Mouse (Mus musculus) forebrain, embryonic 14.5 days (tissue): ENCODE data around the gene Ncbp3. TPM values are rescaled to one million over a fixed set of nuclear protein-coding genes. Genes with fewer than 3 reads are reported as not detected.

Experiments used
- ATAC-seq: fragments of 200-750 bp; cut with Nextera tagmentation; 2 replicates; pipeline ENCODE4 v1.8.0; 2017; ENCODE audit warnings: mild to moderate bottlenecking, moderate library complexity
- DNase-seq: peaks from one replicate; pipeline ENCODE4 v3.0.0-alpha.2; 2015; ENCODE audit warnings: low spot score
- H3K27ac ChIP-seq: fragments of 300-500 bp; sonication (generic); 2 replicates; pipeline ENCODE4 v1.5.1; 2014; ENCODE audit warnings: low read depth, mild to moderate bottlenecking, control low read depth, low read length, moderate library complexity
- H3K27me3 ChIP-seq: fragments of 300-500 bp; sonication (generic); replicated peaks from 2 replicates; pipeline ENCODE4 v1.6.1; 2014; ENCODE audit warnings: low read length, control low read depth, mixed read lengths; ENCODE audit not compliant: control insufficient read depth, insufficient read depth
- H3K36me3 ChIP-seq: fragments of 300-500 bp; sonication (generic); 2 replicates; pipeline ENCODE4 v1.6.1; 2014; ENCODE audit warnings: low read length, control low read depth; ENCODE audit not compliant: control insufficient read depth, insufficient read depth
- H3K4me1 ChIP-seq: fragments of 300-500 bp; sonication (generic); 2 replicates; pipeline ENCODE4 v1.6.1; 2014; ENCODE audit warnings: antibody characterized with exemption, low read length, control low read depth; ENCODE audit not compliant: control insufficient read depth, insufficient read depth
- H3K4me2 ChIP-seq: fragments of 300-500 bp; sonication (generic); 2 replicates; pipeline ENCODE4 v1.6.1; 2014; ENCODE audit warnings: mild to moderate bottlenecking, control low read depth, low read length
- H3K4me3 ChIP-seq: fragments of 300-500 bp; sonication (generic); 2 replicates; pipeline ENCODE4 v1.5.1; 2014; ENCODE audit warnings: low read depth, low read length, control low read depth
- H3K9ac ChIP-seq: fragments of 300-500 bp; sonication (generic); 2 replicates; pipeline ENCODE4 v1.6.1; 2014; ENCODE audit warnings: mild to moderate bottlenecking, low read length, control low read depth, moderate library complexity
- H3K9me3 ChIP-seq: fragments of 300-500 bp; sonication (generic); replicated peaks from 2 replicates; pipeline ENCODE4 v1.6.1; 2016; ENCODE audit warnings: low read length, control low read depth, mixed read lengths; ENCODE audit not compliant: control insufficient read depth
- WGBS: fragments of 180-500 bp; shearing (Covaris S2); extraction: QIAGEN DNeasy Blood & Tissue Kit; methylation state at CpG from one replicate; pipeline ENCODE4 v1.1.7; 2014; 5-methylcytosine and 5-hydroxymethylcytosine counted together
- polyA plus RNA-seq: library from polyadenylated mRNA; unstranded; fragments of >200 nt; fragmentation: Nextera tagmentation; extraction: Ambion mirVana; gene quantifications from 2 replicates; pipeline ENCODE4 v1.2.1, GENCODE M21; 2014

Ncbp3 gene
- polyA plus RNA-seq, 1 experiment from 2014 or later = 5.7 TPM

- DNase-seq = no peak
- H3K27ac ChIP-seq = no peak overlapping the region
- H3K36me3 ChIP-seq = no peaks in the 10 kb centered on the region
- 74% methylated on average over 5 of the region's 5 CpGs for WGBS
- H3K9ac ChIP-seq = no peak overlapping the region
- no peak overlapping the region for H3K4me2 ChIP-seq
- no peaks in the 10 kb centered on the region for H3K9me3 ChIP-seq
- H3K4me1 ChIP-seq = no peaks in the 10 kb centered on the region
- ATAC-seq = no peak
- no peak overlapping the region for H3K4me3 ChIP-seq
- H3K27me3 ChIP-seq = 0 out of 2 replicates have a peak, but pooled peaks cover 3% of the 10 kb centered on the region
Observed at GRCm38 (mm10) chr11:73013981-73014380, 33.6 kb upstream of the Ncbp3 start.

DNA sequence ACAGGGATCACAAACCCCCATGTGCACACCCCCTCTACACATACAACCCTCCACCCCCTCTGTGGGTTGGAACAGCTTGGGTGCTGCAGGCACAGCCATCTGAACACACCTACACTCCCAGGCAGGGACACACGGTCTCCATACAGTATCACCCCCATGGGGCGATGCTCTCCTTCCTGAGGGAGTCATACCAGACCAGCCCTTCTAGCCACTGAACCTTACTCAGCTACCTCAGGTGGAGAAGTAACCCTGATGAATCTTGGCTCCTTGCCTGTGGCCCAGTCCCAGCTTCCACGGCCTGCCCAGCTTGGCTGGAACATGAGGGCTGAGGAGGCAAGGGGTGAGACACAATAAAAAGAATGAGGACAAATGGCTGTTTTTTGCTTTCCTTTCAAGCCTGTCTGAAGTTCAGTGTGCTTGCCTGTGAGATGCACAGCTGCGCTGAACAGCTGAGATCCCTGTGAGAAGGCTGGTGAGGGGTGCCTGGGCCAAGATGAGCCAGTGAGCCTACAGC, 32.7 kb upstream of the Ncbp3 start:
- DNase-seq = no peak
- Histone ChIP-seq H3K4me3 (no peak overlapping the region), H3K27me3 (peaks cover 8% of the 10 kb centered on the region), H3K27ac (no peak overlapping the region), H3K9me3 (no peaks in the 10 kb centered on the region), H3K36me3 (no peaks in the 10 kb centered on the region), H3K4me1 (no peaks in the 10 kb centered on the region), H3K4me2 (no peak overlapping the region), H3K9ac (no peak overlapping the region)
- ATAC-seq = no peak
- 74% methylated on average over 4 of the region's 4 CpGs for WGBS

DNA sequence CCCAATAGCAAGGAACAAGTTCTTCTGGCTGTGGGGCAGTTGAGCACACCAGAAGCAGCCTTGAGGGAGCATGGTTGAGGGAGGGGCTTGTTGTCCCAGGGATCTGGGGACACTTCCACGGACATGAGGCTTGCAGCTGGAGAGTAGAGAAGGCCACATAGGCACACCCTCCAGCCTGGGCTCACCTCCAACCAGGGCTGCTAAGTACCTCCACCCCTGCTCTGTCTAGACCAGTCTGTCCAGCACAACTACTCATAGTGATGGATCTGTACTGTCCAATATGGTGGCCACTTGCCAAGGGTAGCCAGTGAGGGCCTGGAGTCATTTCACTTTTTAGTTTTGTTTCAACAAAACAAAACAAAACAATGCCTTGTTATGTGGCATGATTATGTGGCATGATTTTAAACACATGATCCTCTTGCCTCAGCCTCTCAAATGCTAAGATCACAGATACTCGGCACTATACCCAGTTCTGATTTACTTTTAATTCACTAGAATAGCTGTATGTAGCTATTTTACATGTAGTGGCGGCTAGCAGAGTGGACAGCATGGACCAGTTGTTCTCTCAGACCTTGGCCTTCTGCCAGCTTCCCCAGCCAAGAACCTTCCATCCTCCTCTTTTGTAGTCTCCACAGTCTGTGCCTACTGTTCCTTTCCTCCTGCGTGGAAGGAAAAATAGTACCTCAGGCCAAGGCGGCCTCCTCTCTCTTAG, 32.0 kb upstream of the Ncbp3 start:
- H3K9ac ChIP-seq = no peak overlapping the region
- 61% methylated on average over 5 of the region's 5 CpGs for WGBS
- no peaks in the 10 kb centered on the region for H3K4me1 ChIP-seq
- H3K9me3 ChIP-seq = no peaks in the 10 kb centered on the region
- DNase-seq = no peak
- H3K27ac ChIP-seq = no peak overlapping the region
- no peak for ATAC-seq
- H3K4me2 ChIP-seq = no peak overlapping the region
- H3K4me3 ChIP-seq = no peak overlapping the region
- H3K27me3 ChIP-seq = peaks cover 14% of the 10 kb centered on the region
- H3K36me3 ChIP-seq = no peaks in the 10 kb centered on the region

GRCm38 (mm10) chr11:73016103-73016420, 31.5 kb upstream of the Ncbp3 start:
- Histone ChIP-seq H3K4me1 (no peaks in the 10 kb centered on the region), H3K36me3 (no peaks in the 10 kb centered on the region), H3K27ac (no peak overlapping the region), H3K27me3 (peaks cover 14% of the 10 kb centered on the region), H3K9me3 (no peaks in the 10 kb centered on the region), H3K4me3 (no peak overlapping the region), H3K9ac (no peak overlapping the region), H3K4me2 (no peak overlapping the region)
- no peak for ATAC-seq
- WGBS = 67% methylated on average over 6 of the region's 6 CpGs
- DNase-seq = no peak

- under 1% methylated on average over 57 of the region's 57 CpGs for WGBS
- peak; percentile 97 for ATAC-seq
- peak; percentile 96 for DNase-seq
- Histone ChIP-seq H3K36me3 (no peaks in the 10 kb centered on the region), H3K27ac (0 out of 2 replicates have a peak within 1 kb of the TSS, but pooled peaks have one; percentile 9), H3K4me3 (peak within 1 kb of the TSS; percentile 66), H3K9me3 (no peaks in the 10 kb centered on the region), H3K27me3 (peaks cover 20% of the 10 kb centered on the region), H3K4me1 (no peaks in the 10 kb centered on the region), H3K4me2 (peak within 1 kb of the TSS; percentile 93), H3K9ac (peak within 1 kb of the TSS; percentile 72)
Observed at GRCm38 (mm10) chr11:73018471-73019146, 29.0 kb upstream of the Ncbp3 start, which contains the start of gene Camkk1. Gene Camkk1, plus strand, starts transcription at chr11:73019008.

- H3K9ac ChIP-seq = peak overlapping the region; percentile 72
- peak overlapping the region; percentile 66 for H3K4me3 ChIP-seq
- H3K27me3 ChIP-seq = peaks cover 20% of the 10 kb centered on the region
- no peaks in the 10 kb centered on the region for H3K9me3 ChIP-seq
- ATAC-seq = peak; percentile 67
- under 1% methylated on average over 46 of the region's 46 CpGs for WGBS
- H3K4me2 ChIP-seq = peak overlapping the region; percentile 93
- DNase-seq = peak; percentile 69
- H3K4me1 ChIP-seq = no peaks in the 10 kb centered on the region
- H3K36me3 ChIP-seq = no peaks in the 10 kb centered on the region
- H3K27ac ChIP-seq = 0 out of 2 replicates have a peak overlapping the region, but pooled peaks have one; percentile 9
Observed at GRCm38 (mm10) chr11:73019147-73019795, 28.3 kb upstream of the Ncbp3 start.

DNA sequence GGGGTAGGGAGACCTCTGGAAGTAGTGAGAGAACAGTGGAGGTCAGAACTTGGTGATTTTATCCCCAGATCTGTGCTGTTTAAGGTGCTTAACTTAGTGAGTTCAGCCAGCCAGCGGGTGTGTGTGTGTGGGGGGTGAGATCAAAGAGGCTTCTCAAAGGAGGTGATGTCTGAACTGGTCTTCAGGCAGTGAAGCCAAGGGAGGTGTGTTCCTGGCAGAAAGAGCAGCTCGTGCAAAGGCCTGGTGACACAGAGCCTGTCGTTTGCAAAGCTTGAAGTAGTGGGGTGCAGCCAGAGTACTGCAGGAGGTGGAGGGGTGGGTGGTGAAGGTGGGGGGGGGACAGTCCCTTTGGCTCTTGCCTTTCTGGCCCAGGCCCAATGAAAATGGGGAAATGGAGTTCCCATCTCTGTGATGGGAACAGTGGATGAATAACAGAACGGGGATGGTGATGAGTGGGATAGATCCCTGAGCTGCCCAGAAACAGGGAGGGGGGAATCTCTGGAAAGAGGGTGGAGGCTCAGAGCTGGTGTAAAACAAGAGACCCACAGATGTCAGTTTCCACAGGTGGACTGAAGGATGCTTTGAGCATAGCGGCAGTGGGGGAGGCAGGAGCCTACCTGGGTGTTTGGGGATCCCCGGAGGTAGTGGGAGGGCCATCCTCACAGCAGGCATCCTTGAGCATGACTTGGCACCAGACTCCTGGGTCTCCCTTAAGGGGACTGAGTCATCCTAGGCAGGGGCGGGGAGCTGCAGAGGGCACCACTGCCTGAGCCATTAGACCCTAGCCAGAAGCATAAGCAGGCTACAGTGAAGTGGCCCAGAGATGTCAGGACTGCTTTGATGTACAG, 26.4 kb upstream of the Ncbp3 start:
- peaks cover 20% of the 10 kb centered on the region for H3K27me3 ChIP-seq
- whole genome bisulfite sequencing = 60% methylated on average over 7 of the region's 7 CpGs
- ATAC-seq (no peak), DNase-seq (no peak)
- H3K27ac ChIP-seq = no peak overlapping the region
- H3K4me2 ChIP-seq = no peak overlapping the region
- H3K4me3 ChIP-seq = no peak overlapping the region
- H3K9me3 ChIP-seq = no peaks in the 10 kb centered on the region
- 0 out of 2 replicates have a peak, but pooled peaks cover 2% of the 10 kb centered on the region for H3K36me3 ChIP-seq
- no peaks in the 10 kb centered on the region for H3K4me1 ChIP-seq
- no peak overlapping the region for H3K9ac ChIP-seq

- no peaks in the 10 kb centered on the region for H3K9me3 ChIP-seq
- WGBS = 46% methylated on average over 9 of the region's 9 CpGs
- no peak overlapping the region for H3K27ac ChIP-seq
- DNase-seq = no peak
- no peak overlapping the region for H3K9ac ChIP-seq
- no peak overlapping the region for H3K4me2 ChIP-seq
- H3K4me3 ChIP-seq = no peak overlapping the region
- no peaks in the 10 kb centered on the region for H3K4me1 ChIP-seq
- peaks cover 18% of the 10 kb centered on the region for H3K27me3 ChIP-seq
- H3K36me3 ChIP-seq = 0 out of 2 replicates have a peak, but pooled peaks cover 3% of the 10 kb centered on the region
- ATAC-seq = no peak
Observed at GRCm38 (mm10) chr11:73023099-73023498, 24.5 kb upstream of the Ncbp3 start.
